Mouse (Mus musculus): Measurements from ENCODE around the gene Atrip. TPM values are rescaled to one million over a fixed set of nuclear protein-coding genes. Genes with fewer than 3 reads are reported as not detected.
A peak's percentile ranks its signal among the peaks of the same experiment; 100 is the strongest.

Atrip gene
- total RNA-seq, 2 experiments from 2014 or later = 16.3 to 18.3 TPM

GRCm38 (mm10) chr9:109058006-109058765 is 15.7 kb downstream of the Atrip start:
- DNase-seq = no peak

DNA sequence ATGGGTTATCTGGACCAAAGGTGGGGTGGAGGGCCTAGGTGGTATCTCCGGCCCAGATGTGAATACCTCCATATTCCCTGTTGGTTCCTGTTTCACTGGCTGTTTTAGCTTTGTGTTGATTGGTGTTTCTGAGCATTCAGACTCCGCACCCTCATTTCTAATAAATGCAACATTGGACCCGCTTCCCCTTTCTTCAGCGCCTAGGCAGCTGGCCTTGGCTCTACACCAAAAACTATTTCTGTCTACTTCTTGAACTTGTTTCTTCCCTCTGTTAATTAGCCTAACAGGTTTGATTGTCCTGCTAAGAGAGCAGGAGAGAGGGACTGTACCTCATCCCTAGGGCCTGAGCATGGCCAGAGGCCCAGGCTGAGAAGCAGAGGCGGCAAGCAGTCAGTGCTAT is 16.4 kb downstream of the Atrip start:
- DNase-seq = no peak

DNA sequence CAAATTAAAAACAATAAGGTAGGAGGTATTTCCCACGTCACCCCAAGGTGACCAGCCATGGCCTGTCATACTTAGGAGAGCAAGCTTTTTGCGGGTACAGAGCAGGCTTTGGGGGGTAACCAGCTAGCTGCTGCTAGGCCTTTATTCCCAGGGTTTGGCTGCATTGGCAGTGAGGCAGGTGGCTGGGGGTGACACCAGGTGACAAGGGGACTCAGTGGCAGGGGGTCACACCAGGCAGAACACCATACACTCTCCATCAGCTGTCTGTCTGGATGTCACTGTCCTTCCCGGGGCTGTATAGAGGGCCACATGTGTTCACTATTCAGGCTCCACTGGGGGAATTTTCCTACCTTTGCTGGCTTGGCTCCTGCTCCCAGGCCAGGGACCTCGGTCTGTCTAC is 17.0 kb downstream of the Atrip start:
- DNase-seq = no peak

GRCm38 (mm10) chr9:109056081-109056690 is 17.7 kb downstream of the Atrip start:
- DNase-seq = no peak

GRCm38 (mm10) chr9:109055271-109056030 is 18.5 kb downstream of the Atrip start:
- no peak for DNase-seq

- peak; percentile 78 to 81 for DNase-seq
These were observed 19.2 kb downstream of the Atrip start for GRCm38 (mm10) chr9:109054712-109055111.

- DNase-seq = no peak
These were observed 20.1 kb downstream of the Atrip start for GRCm38 (mm10) chr9:109053851-109054250.

DNA sequence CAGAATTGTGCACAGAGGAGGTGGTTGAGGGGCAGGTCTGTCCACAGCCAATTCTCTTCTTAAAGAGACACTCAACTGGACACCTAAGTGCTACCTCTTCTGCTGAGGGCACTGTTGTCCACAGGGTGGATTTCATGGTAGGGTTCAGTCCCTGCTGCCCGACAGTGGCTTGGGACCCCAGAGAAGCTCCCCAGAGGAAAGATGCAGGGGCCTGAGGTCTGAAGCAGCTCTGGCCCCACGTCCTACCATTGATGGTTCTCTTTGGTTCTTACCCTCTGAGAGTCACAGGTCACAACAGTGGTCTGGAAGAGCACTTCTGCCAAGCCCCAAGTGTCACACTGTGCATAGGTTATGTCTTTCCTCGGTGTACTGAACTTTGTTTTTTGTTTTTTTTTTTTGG is 20.6 kb downstream of the Atrip start:
- DNase-seq = no peak

DNA sequence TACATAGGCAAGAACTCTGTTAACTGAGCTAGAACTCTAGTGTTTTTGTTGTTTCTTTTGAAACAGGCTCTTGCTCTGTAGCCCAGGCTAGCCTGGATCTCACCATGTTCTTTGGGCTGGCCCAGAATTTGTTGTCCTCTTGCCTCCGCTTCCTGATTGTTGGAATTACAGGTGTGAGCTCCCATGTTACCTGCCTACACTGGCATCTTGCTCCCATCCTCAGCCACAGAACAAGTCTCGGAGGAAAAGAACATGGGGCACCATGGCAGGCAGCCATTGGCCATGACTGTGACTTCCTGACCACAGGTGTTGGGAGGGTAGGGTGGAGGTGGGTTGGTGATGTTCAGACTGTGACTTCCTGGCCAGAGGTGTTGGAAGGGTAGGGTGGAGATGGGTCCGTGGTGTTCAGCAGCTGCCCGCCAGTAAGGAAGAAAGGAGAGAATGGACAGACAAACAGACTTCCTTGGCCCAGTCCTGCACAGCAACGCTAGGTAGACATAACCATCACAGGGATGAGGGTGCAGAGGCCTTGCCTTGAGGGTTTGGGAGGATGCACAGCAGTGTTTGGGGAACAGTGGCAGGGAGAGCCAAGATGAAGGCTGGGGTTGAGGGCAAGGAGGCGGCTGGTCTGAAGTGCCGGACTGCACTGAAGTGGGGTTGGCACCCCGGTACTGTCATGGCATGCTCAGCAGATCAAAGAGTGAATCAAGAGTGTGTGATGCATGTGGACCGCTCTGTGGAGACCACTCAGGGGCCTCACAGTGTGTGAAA is 21.2 kb downstream of the Atrip start:
- no peak for DNase-seq

- no peak for DNase-seq
These were observed 22.1 kb downstream of the Atrip start for GRCm38 (mm10) chr9:109051651-109052489.

- no peak for DNase-seq
These were observed 22.9 kb downstream of the Atrip start for GRCm38 (mm10) chr9:109051011-109051501.

- no peak for DNase-seq
These were observed 23.3 kb downstream of the Atrip start for GRCm38 (mm10) chr9:109050674-109050997.

GRCm38 (mm10) chr9:109049996-109050673 is 23.8 kb downstream of the Atrip start:
- DNase-seq = no peak

- DNase-seq = no peak
These were observed 24.6 kb downstream of the Atrip start for GRCm38 (mm10) chr9:109049316-109049715.

GRCm38 (mm10) chr9:109046306-109046705 is 27.6 kb downstream of the Atrip start:
- DNase-seq = peak; percentile 69 to 79

- no peak for DNase-seq
These were observed 32.6 kb downstream of the Atrip start for GRCm38 (mm10) chr9:109041351-109041750.

GRCm38 (mm10) chr9:109040906-109041305 is 33.0 kb downstream of the Atrip start:
- no peak for DNase-seq

DNA sequence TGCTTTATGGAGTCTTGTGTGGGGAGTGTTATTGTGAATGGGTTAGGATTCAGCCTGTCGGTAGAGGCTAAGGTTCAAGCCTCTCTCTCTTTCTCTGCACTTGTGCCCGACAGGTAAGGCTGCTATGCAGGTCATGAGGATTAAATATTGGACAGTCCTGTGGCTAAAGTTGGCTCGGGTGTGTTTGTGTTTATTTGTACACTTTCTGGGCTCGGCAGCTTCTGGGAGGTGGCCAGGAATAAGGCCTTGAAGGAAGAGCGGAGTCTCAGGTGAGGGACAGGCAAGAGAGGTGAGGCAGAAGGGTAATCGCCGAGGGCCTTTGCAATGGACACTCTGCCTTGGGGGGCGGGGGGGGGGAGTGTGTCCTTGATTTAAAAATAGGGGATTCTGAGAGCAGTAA is 33.7 kb downstream of the Atrip start:
- DNase-seq = no peak

DNA sequence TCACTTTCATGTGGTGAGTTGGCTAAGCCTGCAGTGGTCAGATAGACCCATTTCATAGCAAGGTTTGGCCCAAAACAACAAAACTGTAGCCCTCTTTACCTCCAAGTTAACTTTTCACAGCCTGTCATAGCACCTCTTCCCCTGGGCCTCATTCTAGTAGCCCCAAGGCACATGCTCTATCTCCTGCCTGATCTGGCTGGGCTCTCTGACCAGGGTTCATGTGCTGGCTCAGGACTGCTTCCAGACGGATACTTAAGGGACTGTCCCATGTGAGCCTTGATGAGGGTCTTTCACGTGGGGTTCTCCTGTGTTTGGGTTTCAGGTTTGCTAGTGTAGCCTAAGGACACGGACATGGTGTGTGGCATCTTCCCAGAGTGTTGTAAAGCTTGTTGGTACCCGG is 34.2 kb downstream of the Atrip start:
- no peak for DNase-seq

DNA sequence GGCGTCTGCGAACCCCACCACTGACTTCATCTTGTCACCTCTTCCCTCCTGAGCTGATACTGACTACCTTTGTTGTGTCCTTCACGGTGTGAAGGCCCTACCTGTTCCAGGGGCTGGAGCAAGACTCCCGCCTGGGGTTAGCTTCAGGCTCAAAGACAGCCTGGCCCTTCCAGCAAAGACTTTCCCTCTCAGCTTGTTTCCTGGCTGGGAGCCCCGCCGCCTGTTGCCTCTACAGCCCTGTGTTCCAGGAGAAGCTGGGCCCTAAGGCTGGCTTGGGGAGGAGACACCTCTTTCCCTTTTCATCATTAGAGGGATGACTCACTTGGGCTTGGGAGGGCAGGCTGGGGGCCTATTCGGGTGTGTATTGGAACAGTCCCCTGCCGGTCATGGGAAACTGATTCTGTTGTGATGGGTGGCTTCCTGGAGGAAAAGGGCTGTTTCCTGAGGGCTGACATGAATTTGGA is 35.0 kb downstream of the Atrip start:
- peak; percentile 62 to 75 for DNase-seq
